Mouse (Mus musculus): ENCODE measurements around the gene Fgfr2. TPM values are rescaled to one million over a fixed set of nuclear protein-coding genes. Genes with fewer than 3 reads are reported as not detected.
A peak's percentile ranks its signal among the peaks of the same experiment; 100 is the strongest.

Fgfr2 gene
- polyA plus RNA-seq, 1 experiment: 0.17 TPM

GRCm38 (mm10) chr7:132385456-132386130 lies 737.6 kb downstream of the Fgfr2 start:
- Histone ChIP-seq H3K4me2 (ENCODE audit: low read depth) (no peak overlapping the region), H3K79me2 (ENCODE audit: control insufficient read depth, insufficient read depth) (no peaks in the 10 kb centered on the region), H3K4me3 (no peak overlapping the region), H3K36me3 (ENCODE audit: control insufficient read depth, insufficient read depth) (no peaks in the 10 kb centered on the region), H3ac (ENCODE audit: control insufficient read depth, insufficient read length) (no peak overlapping the region), H3K27me3 (ENCODE audit: control insufficient read depth, insufficient read depth, insufficient read length) (no peaks in the 10 kb centered on the region)
- TF ChIP-seq MYOG (IDR thresholded peaks at IDR 0.05; ENCODE audit: control insufficient read depth in 1 of 3, insufficient read depth in 1 of 3, insufficient read length in 2 of 3, low read depth in 2 of 3): peak in 2 of 3 experiments; percentile 6 to 53
- TF ChIP-seq MYOD1 (IDR thresholded peaks at IDR 0.05; ENCODE audit: control insufficient read depth in 1 of 3, insufficient read length in 2 of 3, low read depth in 2 of 3): peak in 1 of 3 experiments; percentile 29
- no peak for TF ChIP-seq TCF12 (IDR thresholded peaks at IDR 0.05; ENCODE audit: insufficient read depth, poor library complexity, severe bottlenecking)

- Histone ChIP-seq H3K79me2 (ENCODE audit: control insufficient read depth, insufficient read depth) (no peaks in the 10 kb centered on the region), H3ac (ENCODE audit: control insufficient read depth, insufficient read length) (no peak overlapping the region), H3K36me3 (ENCODE audit: control insufficient read depth, insufficient read depth) (no peaks in the 10 kb centered on the region), H3K27me3 (ENCODE audit: control insufficient read depth, insufficient read depth, insufficient read length) (no peaks in the 10 kb centered on the region), H3K4me2 (ENCODE audit: low read depth) (no peak overlapping the region), H3K4me3 (no peak overlapping the region)
- no peak for TF ChIP-seq MYOG (IDR thresholded peaks at IDR 0.05; ENCODE audit: control insufficient read depth in 1 of 3, insufficient read depth in 1 of 3, insufficient read length in 2 of 3, low read depth in 2 of 3)
- no peak for TF ChIP-seq CEBPB (IDR thresholded peaks at IDR 0.05; ENCODE audit: insufficient read depth, poor library complexity, severe bottlenecking)
- no peak for TF ChIP-seq TCF12 (IDR thresholded peaks at IDR 0.05; ENCODE audit: insufficient read depth, poor library complexity, severe bottlenecking)
- no peak for TF ChIP-seq TCF3 (IDR thresholded peaks at IDR 0.05; ENCODE audit: insufficient read length, low read depth)
- TF ChIP-seq E2F4 (IDR thresholded peaks at IDR 0.05; ENCODE audit: insufficient read depth): no peak
- no peak for TF ChIP-seq MAX (IDR thresholded peaks at IDR 0.05; ENCODE audit: low read depth)
- TF ChIP-seq SRF (IDR thresholded peaks at IDR 0.05; ENCODE audit: control insufficient read depth, insufficient read length, low read depth): no peak
- no peak for TF ChIP-seq MYOD1 (IDR thresholded peaks at IDR 0.05; ENCODE audit: control insufficient read depth in 1 of 3, insufficient read length in 2 of 3, low read depth in 2 of 3)
- TF ChIP-seq POLR2A (IDR thresholded peaks at IDR 0.05; ENCODE audit: insufficient read length, low read depth): no peak
- no peak for TF ChIP-seq USF1 (IDR thresholded peaks at IDR 0.05; ENCODE audit: low read depth)
- TF ChIP-seq REST (IDR thresholded peaks at IDR 0.05; ENCODE audit: insufficient read depth, insufficient read length): no peak
- no peak for TF ChIP-seq POLR2AphosphoS2 (IDR thresholded peaks at IDR 0.05; ENCODE audit: insufficient read length, low read depth)
These were observed 738.3 kb downstream of the Fgfr2 start for GRCm38 (mm10) chr7:132384736-132385455.

GRCm38 (mm10) chr7:132380634-132381336 lies 742.4 kb downstream of the Fgfr2 start:
- Histone ChIP-seq H3K27me3 (ENCODE audit: control insufficient read depth, insufficient read depth, insufficient read length) (no peaks in the 10 kb centered on the region), H3K79me2 (ENCODE audit: control insufficient read depth, insufficient read depth) (no peaks in the 10 kb centered on the region), H3ac (ENCODE audit: control insufficient read depth, insufficient read length) (no peak overlapping the region), H3K36me3 (ENCODE audit: control insufficient read depth, insufficient read depth) (no peaks in the 10 kb centered on the region), H3K4me3 (no peak overlapping the region), H3K4me2 (ENCODE audit: low read depth) (no peak overlapping the region)
- TF ChIP-seq USF1 (IDR thresholded peaks at IDR 0.05; ENCODE audit: low read depth) (no peak), MYOG (IDR thresholded peaks at IDR 0.05; ENCODE audit: control insufficient read depth in 1 of 3, insufficient read depth in 1 of 3, insufficient read length in 2 of 3, low read depth in 2 of 3) (no peak), CEBPB (IDR thresholded peaks at IDR 0.05; ENCODE audit: insufficient read depth, poor library complexity, severe bottlenecking) (no peak)

- no peak for TF ChIP-seq TCF3 (IDR thresholded peaks at IDR 0.05; ENCODE audit: insufficient read length, low read depth)
- TF ChIP-seq CEBPB (IDR thresholded peaks at IDR 0.05; ENCODE audit: insufficient read depth, poor library complexity, severe bottlenecking): no peak
- TF ChIP-seq REST (IDR thresholded peaks at IDR 0.05; ENCODE audit: insufficient read depth, insufficient read length): no peak
- TF ChIP-seq MYOG (IDR thresholded peaks at IDR 0.05; ENCODE audit: control insufficient read depth in 1 of 3, insufficient read depth in 1 of 3, insufficient read length in 2 of 3, low read depth in 2 of 3): no peak
- TF ChIP-seq POLR2AphosphoS2 (IDR thresholded peaks at IDR 0.05; ENCODE audit: insufficient read length, low read depth): no peak
- TF ChIP-seq E2F4 (IDR thresholded peaks at IDR 0.05; ENCODE audit: insufficient read depth): no peak
- TF ChIP-seq POLR2A (IDR thresholded peaks at IDR 0.05; ENCODE audit: insufficient read length, low read depth): no peak
- TF ChIP-seq TCF12 (IDR thresholded peaks at IDR 0.05; ENCODE audit: insufficient read depth, poor library complexity, severe bottlenecking): no peak
- no peak for TF ChIP-seq MAX (IDR thresholded peaks at IDR 0.05; ENCODE audit: low read depth)
- Histone ChIP-seq H3K79me2 (ENCODE audit: control insufficient read depth, insufficient read depth) (no peaks in the 10 kb centered on the region), H3K4me2 (ENCODE audit: low read depth) (no peak overlapping the region), H3K4me3 (no peak overlapping the region), H3ac (ENCODE audit: control insufficient read depth, insufficient read length) (no peak overlapping the region), H3K36me3 (ENCODE audit: control insufficient read depth, insufficient read depth) (no peaks in the 10 kb centered on the region), H3K27me3 (ENCODE audit: control insufficient read depth, insufficient read depth, insufficient read length) (no peaks in the 10 kb centered on the region)
These were observed 745.2 kb downstream of the Fgfr2 start for GRCm38 (mm10) chr7:132377913-132378312.
